Mouse (Mus musculus) neural tube, embryonic 11.5 days (tissue): Measurements from ENCODE around the gene Vav1. TPM values are rescaled to one million over a fixed set of nuclear protein-coding genes. Genes with fewer than 3 reads are reported as not detected.
A peak's percentile ranks its signal among the peaks of the same experiment; 100 is the strongest.
"Not testable (repeated sequence)": the region's sequence is repeated elsewhere in the genome, so short reads cannot be mapped to it uniquely, and the experiment has no call there.

Source experiments
- ATAC-seq: fragments of 200-750 bp; cut with Nextera tagmentation; 2 replicates; pipeline ENCODE4 v1.8.0; 2017; ENCODE audit warnings: moderate number of reproducible peaks, mild to moderate bottlenecking, moderate TSS enrichment, moderate library complexity; ENCODE audit not compliant: insufficient read depth, low FRiP score, low TSS enrichment
- DNase-seq: peaks from one replicate; pipeline ENCODE4 v3.0.0-alpha.2; 2015; ENCODE audit warnings: low spot score
- H3K27ac ChIP-seq: fragments of 300-500 bp; sonication (generic); 2 replicates; pipeline ENCODE4 v1.5.1; 2014; ENCODE audit warnings: low read depth, mild to moderate bottlenecking, low read length
- H3K27me3 ChIP-seq: fragments of 300-500 bp; sonication (generic); 2 replicates; pipeline ENCODE4 v1.6.1; 2014; ENCODE audit warnings: mild to moderate bottlenecking, low read length, mixed read lengths; ENCODE audit not compliant: control insufficient read depth, insufficient read depth
- H3K36me3 ChIP-seq: fragments of 300-500 bp; sonication (generic); 2 replicates; pipeline ENCODE4 v1.6.1; 2014; ENCODE audit warnings: mild to moderate bottlenecking, low read length, moderate library complexity, mixed read lengths; ENCODE audit not compliant: control insufficient read depth, insufficient read depth
- H3K4me1 ChIP-seq: fragments of 300-500 bp; sonication (generic); 2 replicates; pipeline ENCODE4 v1.6.1; 2014; ENCODE audit warnings: low read length, mixed read lengths; ENCODE audit not compliant: control insufficient read depth, insufficient read depth
- H3K4me2 ChIP-seq: fragments of 300-500 bp; sonication (generic); 2 replicates; pipeline ENCODE4 v1.6.1; 2014; ENCODE audit warnings: low read depth, mild to moderate bottlenecking, moderate library complexity
- H3K4me3 ChIP-seq: fragments of 300-500 bp; sonication (generic); 2 replicates; pipeline ENCODE4 v1.5.1; 2014; ENCODE audit warnings: low read depth, low read length
- H3K9ac ChIP-seq: fragments of 300-500 bp; sonication (generic); 2 replicates; pipeline ENCODE4 v1.6.1; 2014; ENCODE audit warnings: mild to moderate bottlenecking, low read length
- H3K9me3 ChIP-seq: fragments of 300-500 bp; sonication (generic); 2 replicates; pipeline ENCODE4 v1.6.1; 2016; ENCODE audit warnings: low read length; ENCODE audit not compliant: control insufficient read depth
- WGBS: fragments of 180-500 bp; shearing (Covaris S2); extraction: QIAGEN DNeasy Blood & Tissue Kit; methylation state at CpG from one replicate; pipeline ENCODE4 v1.1.7; 2014; 5-methylcytosine and 5-hydroxymethylcytosine counted together
- polyA plus RNA-seq: library from polyadenylated mRNA; unstranded; fragments of >200 nt; fragmentation: Nextera tagmentation; extraction: Ambion mirVana; gene quantifications from 2 replicates; pipeline ENCODE4 v1.2.1, GENCODE M21; 2014

Gene Vav1
- polyA plus RNA-seq, 1 experiment from 2014 or later, result 1.9 TPM

GRCm38 (mm10) chr17:57334001-57334760 lies 55.3 kb downstream of the Vav1 start:
- Histone ChIP-seq H3K4me1 (no peaks in the 10 kb centered on the region), H3K4me2 (no peak overlapping the region), H3K27ac (no peak overlapping the region), H3K9ac (no peak overlapping the region), H3K27me3 (no peaks in the 10 kb centered on the region), H3K4me3 (no peak overlapping the region), H3K36me3 (no peaks in the 10 kb centered on the region), H3K9me3 (no peaks in the 10 kb centered on the region; the same call in 1 of the 2 replicates)
- 69% methylated on average over 9 of the region's 9 CpGs for WGBS
- DNase-seq, result no peak
- ATAC-seq, result no peak; the same call in 1 of the 2 replicates

- no peaks in the 10 kb centered on the region for H3K4me1 ChIP-seq
- H3K9me3 ChIP-seq, result no peaks in the 10 kb centered on the region; the same call in 1 of the 2 replicates
- no peak overlapping the region for H3K9ac ChIP-seq
- H3K27me3 ChIP-seq, result no peaks in the 10 kb centered on the region
- peak; percentile 35 for ATAC-seq
- H3K4me3 ChIP-seq, result no peak overlapping the region
- peak; percentile 85 for DNase-seq
- peak overlapping the region; percentile 10; the same call in 1 of the 2 replicates for H3K4me2 ChIP-seq
- no peaks in the 10 kb centered on the region for H3K36me3 ChIP-seq
- WGBS, result 7% methylated on average over 16 of the region's 16 CpGs
- H3K27ac ChIP-seq, result no peak overlapping the region
Measured at GRCm38 (mm10) chr17:57334761-57335150, 55.9 kb downstream of the Vav1 start.

- not testable (repeated sequence) for H3K27ac ChIP-seq, H3K9ac ChIP-seq, H3K4me3 ChIP-seq, H3K9me3 ChIP-seq, DNase-seq, H3K36me3 ChIP-seq, H3K4me1 ChIP-seq, H3K27me3 ChIP-seq, H3K4me2 ChIP-seq
- 0 out of 2 replicates have a peak, but pooled peaks have one; percentile 8 for ATAC-seq
- 71% methylated on average over 9 of the region's 9 CpGs for WGBS
Measured at GRCm38 (mm10) chr17:57335194-57335593, 56.3 kb downstream of the Vav1 start.

DNA sequence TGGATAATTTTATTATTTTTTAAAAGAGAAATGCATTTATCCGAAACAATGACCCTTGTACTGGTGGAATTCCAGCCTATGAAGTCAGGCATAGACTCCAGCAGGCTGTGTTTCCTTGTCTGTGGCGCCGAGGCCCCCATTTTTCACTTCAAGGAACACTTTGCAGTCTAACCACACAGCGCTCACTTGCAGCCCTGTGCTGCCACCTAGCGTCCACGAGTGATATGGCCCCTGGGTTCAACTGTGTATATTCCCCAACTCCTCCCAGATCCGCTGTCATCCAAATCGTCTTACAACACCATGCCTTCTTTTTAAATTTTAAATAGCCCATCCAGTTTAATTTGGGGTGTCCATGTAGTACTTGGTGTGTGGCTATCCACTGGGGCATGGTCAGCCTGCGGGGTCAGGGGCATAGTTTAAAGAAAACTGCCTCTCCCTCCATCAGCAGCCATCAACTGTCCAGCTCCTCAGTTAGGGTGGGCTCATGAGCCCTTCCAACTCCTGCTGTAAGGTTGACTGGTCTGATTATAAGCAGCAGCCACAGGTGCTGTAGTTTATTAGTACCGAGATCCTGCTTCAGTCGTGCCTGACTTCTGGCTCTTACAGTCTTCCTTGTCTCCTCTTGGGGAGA lies 56.9 kb downstream of the Vav1 start:
- H3K9me3 ChIP-seq, result no peaks in the 10 kb centered on the region; the same call in 1 of the 2 replicates
- H3K4me3 ChIP-seq, result no peak overlapping the region
- H3K36me3 ChIP-seq, result no peaks in the 10 kb centered on the region
- no peak overlapping the region for H3K27ac ChIP-seq
- ATAC-seq (peak; percentile 82), DNase-seq (peak; percentile 91)
- H3K4me2 ChIP-seq, result no peak overlapping the region
- H3K9ac ChIP-seq, result no peak overlapping the region
- no peaks in the 10 kb centered on the region for H3K27me3 ChIP-seq
- no peaks in the 10 kb centered on the region for H3K4me1 ChIP-seq
- WGBS, result 9% methylated on average over 11 of the region's 11 CpGs

GRCm38 (mm10) chr17:57337996-57338395 lies 59.1 kb downstream of the Vav1 start:
- Histone ChIP-seq H3K27ac (no peak overlapping the region), H3K27me3 (no peaks in the 10 kb centered on the region), H3K36me3 (no peaks in the 10 kb centered on the region), H3K4me1 (no peaks in the 10 kb centered on the region), H3K9me3 (no peaks in the 10 kb centered on the region), H3K9ac (no peak overlapping the region), H3K4me3 (no peak overlapping the region), H3K4me2 (no peak overlapping the region)
- 89% methylated on average over 10 of the region's 10 CpGs for WGBS
- DNase-seq, result no peak
- no peak for ATAC-seq

DNA sequence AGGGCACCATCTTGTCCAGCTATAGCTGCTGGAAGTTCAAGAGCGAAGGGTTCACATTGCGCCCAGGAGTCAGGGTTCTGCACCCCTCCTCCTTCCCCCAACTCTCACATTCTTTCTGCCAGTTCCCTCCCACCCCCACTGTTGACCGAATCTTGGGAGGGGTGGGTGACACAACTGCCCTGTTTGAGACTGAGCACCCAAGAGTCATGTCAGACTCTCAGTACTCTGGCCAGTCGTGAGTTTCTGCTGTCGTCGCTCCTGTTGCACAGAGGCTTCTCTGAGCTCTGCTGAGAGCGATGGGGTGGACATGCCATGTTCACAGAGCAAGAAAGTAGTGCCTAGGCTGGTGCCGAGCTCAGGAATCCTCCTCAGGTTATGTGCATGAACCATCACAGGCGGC lies 60.4 kb downstream of the Vav1 start:
- ATAC-seq (no peak), DNase-seq (no peak)
- Histone ChIP-seq H3K4me3 (no peak overlapping the region), H3K27me3 (no peaks in the 10 kb centered on the region), H3K4me2 (no peak overlapping the region), H3K4me1 (no peaks in the 10 kb centered on the region), H3K36me3 (no peaks in the 10 kb centered on the region), H3K27ac (no peak overlapping the region), H3K9ac (no peak overlapping the region), H3K9me3 (no peaks in the 10 kb centered on the region)
- WGBS, result 78% methylated on average over 9 of the region's 9 CpGs

GRCm38 (mm10) chr17:57341568-57341967 lies 62.7 kb downstream of the Vav1 start:
- Histone ChIP-seq H3K36me3 (no peaks in the 10 kb centered on the region), H3K4me2 (no peak overlapping the region), H3K27ac (no peak overlapping the region), H3K4me1 (no peaks in the 10 kb centered on the region), H3K9me3 (no peaks in the 10 kb centered on the region), H3K27me3 (no peaks in the 10 kb centered on the region), H3K4me3 (no peak overlapping the region), H3K9ac (no peak overlapping the region)
- no peak for DNase-seq
- WGBS, result 87% methylated on average over 4 of the region's 4 CpGs
- no peak for ATAC-seq

- H3K4me1 ChIP-seq, result no peaks in the 10 kb centered on the region
- H3K9ac ChIP-seq, result no peak overlapping the region
- H3K4me3 ChIP-seq, result no peak overlapping the region
- no peak overlapping the region for H3K4me2 ChIP-seq
- ATAC-seq (no peak), DNase-seq (no peak)
- H3K36me3 ChIP-seq, result no peaks in the 10 kb centered on the region
- H3K27ac ChIP-seq, result no peak overlapping the region
- H3K27me3 ChIP-seq, result no peaks in the 10 kb centered on the region
- H3K9me3 ChIP-seq, result no peaks in the 10 kb centered on the region
- 76% methylated on average over 2 of the region's 2 CpGs for WGBS
Measured at GRCm38 (mm10) chr17:57344029-57344707, 65.3 kb downstream of the Vav1 start.
